Mouse (Mus musculus) heart, embryonic 11.5 days (tissue): ENCODE data around the gene Gm5751. TPM values are rescaled to one million over a fixed set of nuclear protein-coding genes. Genes with fewer than 3 reads are reported as not detected.
"Not testable (repeated sequence)": the region's sequence is repeated elsewhere in the genome, so short reads cannot be mapped to it uniquely, and the experiment has no call there.

ENCODE experiments used
- ATAC-seq: fragments of 200-750 bp; cut with Nextera tagmentation; replicated peaks from 2 replicates; pipeline ENCODE4 v1.8.0; 2017; ENCODE audit warnings: moderate library complexity; ENCODE audit not compliant: insufficient number of reproducible peaks, low FRiP score, low TSS enrichment
- H3K27ac ChIP-seq: fragments of 300-500 bp; sonication (generic); 2 replicates; pipeline ENCODE4 v1.5.1; 2014; ENCODE audit warnings: mild to moderate bottlenecking, low read depth, low read length
- H3K27me3 ChIP-seq: fragments of 300-500 bp; sonication (generic); 2 replicates; pipeline ENCODE4 v1.6.1; 2014; ENCODE audit warnings: mild to moderate bottlenecking, low read length, mixed read lengths; ENCODE audit not compliant: control insufficient read depth, insufficient read depth
- H3K36me3 ChIP-seq: fragments of 300-500 bp; sonication (generic); 2 replicates; pipeline ENCODE4 v1.6.1; 2014; ENCODE audit warnings: mild to moderate bottlenecking, low read length, moderate library complexity, mixed read lengths; ENCODE audit not compliant: control insufficient read depth, insufficient read depth
- H3K4me1 ChIP-seq: fragments of 300-500 bp; sonication (generic); 2 replicates; pipeline ENCODE4 v1.6.1; 2014; ENCODE audit warnings: low read length; ENCODE audit not compliant: control insufficient read depth, insufficient read depth
- H3K4me2 ChIP-seq: fragments of 300-500 bp; sonication (generic); 2 replicates; pipeline ENCODE4 v1.6.1; 2014; ENCODE audit warnings: mild to moderate bottlenecking, moderate library complexity
- H3K4me3 ChIP-seq: fragments of 300-500 bp; sonication (generic); 2 replicates; pipeline ENCODE4 v1.5.1; 2014; ENCODE audit warnings: low read depth, low read length
- H3K9ac ChIP-seq: fragments of 300-500 bp; sonication (generic); 2 replicates; pipeline ENCODE4 v1.6.1; 2014; ENCODE audit warnings: mild to moderate bottlenecking, low read depth, low read length, moderate library complexity
- H3K9me3 ChIP-seq: fragments of 300-500 bp; sonication (generic); replicated peaks from 2 replicates; pipeline ENCODE4 v1.6.1; 2016; ENCODE audit warnings: low read length; ENCODE audit not compliant: control insufficient read depth
- WGBS: fragments of 180-500 bp; shearing (Covaris S2); extraction: QIAGEN DNeasy Blood & Tissue Kit; methylation state at CpG from one replicate; pipeline ENCODE4 v1.1.7; 2014; ENCODE audit not compliant: insufficient replicate concordance; 5-methylcytosine and 5-hydroxymethylcytosine counted together
- polyA plus RNA-seq: library from polyadenylated mRNA; unstranded; fragments of >200 nt; fragmentation: Nextera tagmentation; extraction: Ambion mirVana; gene quantifications from 2 replicates; pipeline ENCODE4 v1.2.1, GENCODE M21; 2014

The Gm5751 gene
- polyA plus RNA-seq = not detected in 2 replicates

- H3K36me3 ChIP-seq, H3K27ac ChIP-seq, H3K9me3 ChIP-seq, H3K27me3 ChIP-seq, H3K4me1 ChIP-seq, H3K9ac ChIP-seq, H3K4me2 ChIP-seq, H3K4me3 ChIP-seq, ATAC-seq: not testable (repeated sequence)
- 78% methylated on average over 3 of the region's 4 CpGs for WGBS
These were observed at the start of gene Gm5751 for GRCm38 (mm10) chrX:8873953-8874352. Gene Gm5751 (plus strand): TSS chrX:8874253.

GRCm38 (mm10) chrX:8832043-8832442, 42.0 kb upstream of the Gm5751 start:
- ATAC-seq = no peak
- Histone ChIP-seq H3K4me2 (no peak overlapping the region), H3K4me1 (no peaks in the 10 kb centered on the region), H3K4me3 (no peak overlapping the region), H3K9me3 (no peaks in the 10 kb centered on the region), H3K27ac (no peak overlapping the region), H3K36me3 (no peaks in the 10 kb centered on the region), H3K9ac (no peak overlapping the region), H3K27me3 (no peaks in the 10 kb centered on the region)

- H3K27ac ChIP-seq = no peak within 1 kb of the TSS
- no peaks in the 10 kb centered on the region for H3K4me1 ChIP-seq
- no peak within 1 kb of the TSS for H3K4me3 ChIP-seq
- no peaks in the 10 kb centered on the region for H3K27me3 ChIP-seq
- H3K36me3 ChIP-seq = no peaks in the 10 kb centered on the region
- H3K9ac ChIP-seq = no peak within 1 kb of the TSS
- 50% methylated on average over 1 of the region's 1 CpGs for WGBS
- H3K4me2 ChIP-seq = no peak within 1 kb of the TSS
- no peak for ATAC-seq
- no peaks in the 10 kb centered on the region for H3K9me3 ChIP-seq
These were observed 30.4 kb upstream of the Gm5751 start, which contains the start of gene Gm6592 for GRCm38 (mm10) chrX:8843694-8844093. Gene Gm6592 (plus strand): TSS chrX:8843994.

GRCm38 (mm10) chrX:8852486-8852885, 21.6 kb upstream of the Gm5751 start:
- Histone ChIP-seq H3K27me3 (no peaks in the 10 kb centered on the region), H3K4me2 (no peak overlapping the region), H3K9me3 (no peaks in the 10 kb centered on the region), H3K4me1 (no peaks in the 10 kb centered on the region), H3K4me3 (no peak overlapping the region), H3K27ac (no peak overlapping the region), H3K9ac (no peak overlapping the region), H3K36me3 (no peaks in the 10 kb centered on the region)
- no peak for ATAC-seq
- WGBS = 85% methylated on average over 10 of the region's 10 CpGs

GRCm38 (mm10) chrX:8864331-8864730, 9.7 kb upstream of the Gm5751 start:
- not testable (repeated sequence) for H3K4me2 ChIP-seq, ATAC-seq, H3K27me3 ChIP-seq, H3K36me3 ChIP-seq, H3K27ac ChIP-seq, H3K4me1 ChIP-seq, H3K9ac ChIP-seq, H3K4me3 ChIP-seq, H3K9me3 ChIP-seq
- WGBS = 4% methylated on average over 3 of the region's 3 CpGs

GRCm38 (mm10) chrX:8884336-8884735, 10.3 kb downstream of the Gm5751 start:
- WGBS = 56% methylated on average over 4 of the region's 4 CpGs
- no peak overlapping the region for H3K4me3 ChIP-seq

GRCm38 (mm10) chrX:8891975-8892342, 17.9 kb downstream of the Gm5751 start:
- H3K36me3 ChIP-seq = no peaks in the 10 kb centered on the region
- 42% methylated on average over 4 of the region's 9 CpGs for WGBS
- H3K27me3 ChIP-seq = 0 out of 2 replicates have a peak, but pooled peaks cover 4% of the 10 kb centered on the region
- H3K4me1 ChIP-seq = no peaks in the 10 kb centered on the region
- no peaks in the 10 kb centered on the region for H3K9me3 ChIP-seq
- peak overlapping the region; percentile 74 for H3K4me2 ChIP-seq
- H3K9ac ChIP-seq = peak overlapping the region; percentile 63
- ATAC-seq = no peak
- H3K27ac ChIP-seq = no peak overlapping the region
- peak overlapping the region; percentile 44 for H3K4me3 ChIP-seq

More at GRCm38 (mm10) chrX:8884336-8884735, 10.3 kb downstream of the Gm5751 start:
- Histone ChIP-seq H3K4me2 (no peak overlapping the region), H3K27ac (no peak overlapping the region), H3K27me3 (no peaks in the 10 kb centered on the region), H3K36me3 (no peaks in the 10 kb centered on the region), H3K9ac (no peak overlapping the region), H3K4me1 (no peaks in the 10 kb centered on the region), H3K9me3 (no peaks in the 10 kb centered on the region)
- ATAC-seq = no peak

GRCm38 (mm10) chrX:8892343-8893155, 18.5 kb downstream of the Gm5751 start, which contains the start of gene B630019K06Rik:
Gene B630019K06Rik (plus strand): TSS chrX:8892382.
- Histone ChIP-seq H3K36me3 (no peaks in the 10 kb centered on the region), H3K9ac (peak within 1 kb of the TSS; percentile 63), H3K27ac (peak within 1 kb of the TSS; percentile 50), H3K4me3 (peak within 1 kb of the TSS; percentile 44), H3K9me3 (no peaks in the 10 kb centered on the region), H3K4me2 (peak within 1 kb of the TSS; percentile 74), H3K4me1 (no peaks in the 10 kb centered on the region), H3K27me3 (0 out of 2 replicates have a peak, but pooled peaks cover 4% of the 10 kb centered on the region)
- WGBS = 15% methylated on average over 52 of the region's 95 CpGs
- peak; percentile 80 for ATAC-seq
